Mouse (Mus musculus) neural tube, embryonic 14.5 days (tissue): ENCODE measurements at regions not wholly inside any gene's neighbourhood (a gene's known extent, or its start where the extent isn't known, plus 50 kb on each side); places are given as distances from the start of the nearest gene placed in this dataset.

Experiments used
- ATAC-seq: fragments of 200-750 bp; cut with Nextera tagmentation; 2 replicates; pipeline ENCODE4 v1.8.0; 2017; ENCODE audit warnings: low read depth, mild to moderate bottlenecking, moderate TSS enrichment, moderate library complexity
- H3K27ac ChIP-seq: fragments of 300-500 bp; sonication (generic); 2 replicates; pipeline ENCODE4 v1.5.1; 2014; ENCODE audit warnings: low read depth, mild to moderate bottlenecking, control low read depth, low read length, moderate library complexity, mixed read lengths
- H3K27me3 ChIP-seq: fragments of 300-500 bp; sonication (generic); 2 replicates; pipeline ENCODE4 v1.6.1; 2014; ENCODE audit warnings: low read length; ENCODE audit not compliant: control insufficient read depth, insufficient read depth
- H3K36me3 ChIP-seq: fragments of 300-500 bp; sonication (generic); 2 replicates; pipeline ENCODE4 v1.6.1; 2014; ENCODE audit warnings: low read length, mixed read lengths; ENCODE audit not compliant: control insufficient read depth, insufficient read depth
- H3K4me1 ChIP-seq: fragments of 300-500 bp; sonication (generic); 2 replicates; pipeline ENCODE4 v1.6.1; 2014; ENCODE audit warnings: low read length; ENCODE audit not compliant: control insufficient read depth, insufficient read depth
- H3K4me2 ChIP-seq: fragments of 300-500 bp; sonication (generic); 2 replicates; pipeline ENCODE4 v1.6.1; 2014; ENCODE audit warnings: mild to moderate bottlenecking, low read depth, low read length, control low read depth
- H3K4me3 ChIP-seq: fragments of 300-500 bp; sonication (generic); 2 replicates; pipeline ENCODE4 v1.5.1; 2014; ENCODE audit warnings: low read depth, low read length, control low read depth, mixed read lengths
- H3K9ac ChIP-seq: fragments of 300-500 bp; sonication (generic); replicated peaks from 2 replicates; pipeline ENCODE4 v1.6.1; 2014; ENCODE audit warnings: low read depth, mild to moderate bottlenecking, control low read depth, low read length, mixed read lengths
- H3K9me3 ChIP-seq: fragments of 300-500 bp; sonication (generic); 2 replicates; pipeline ENCODE4 v1.6.1; 2016; ENCODE audit warnings: low read length; ENCODE audit not compliant: control insufficient read depth
- WGBS: fragments of 180-500 bp; shearing (Covaris S2); extraction: QIAGEN DNeasy Blood & Tissue Kit; methylation state at CpG from one replicate; pipeline ENCODE4 v1.1.7; 2014; 5-methylcytosine and 5-hydroxymethylcytosine counted together

DNA sequence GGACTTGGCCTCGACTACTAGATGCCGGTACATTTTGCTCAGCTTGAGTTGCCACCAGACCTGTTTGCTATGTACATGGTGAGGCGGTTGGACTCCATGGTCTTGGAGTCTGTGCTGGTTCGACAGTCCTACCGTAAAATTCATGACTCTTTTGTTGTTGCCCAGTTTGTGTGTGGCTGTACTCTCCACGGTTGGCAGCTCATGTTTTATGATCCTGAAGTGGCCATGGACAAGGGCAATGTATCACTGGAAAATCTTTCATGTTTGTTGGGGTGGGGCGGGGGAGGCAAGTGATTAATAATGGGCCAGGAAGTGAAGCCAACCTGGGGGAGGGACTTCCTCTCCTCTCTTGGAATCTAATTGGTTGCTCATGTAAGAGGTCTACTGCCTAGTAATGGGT lies 147.0 kb upstream of the Fbxo11 start:
- no peak overlapping the region for H3K9ac ChIP-seq
- WGBS = 72% methylated on average over 7 of the region's 7 CpGs
- no peaks in the 10 kb centered on the region for H3K27me3 ChIP-seq
- no peak overlapping the region for H3K27ac ChIP-seq
- H3K4me2 ChIP-seq = no peak overlapping the region
- ATAC-seq = no peak
- no peaks in the 10 kb centered on the region for H3K36me3 ChIP-seq
- no peaks in the 10 kb centered on the region for H3K4me1 ChIP-seq
- no peaks in the 10 kb centered on the region for H3K9me3 ChIP-seq
- no peak overlapping the region for H3K4me3 ChIP-seq

DNA sequence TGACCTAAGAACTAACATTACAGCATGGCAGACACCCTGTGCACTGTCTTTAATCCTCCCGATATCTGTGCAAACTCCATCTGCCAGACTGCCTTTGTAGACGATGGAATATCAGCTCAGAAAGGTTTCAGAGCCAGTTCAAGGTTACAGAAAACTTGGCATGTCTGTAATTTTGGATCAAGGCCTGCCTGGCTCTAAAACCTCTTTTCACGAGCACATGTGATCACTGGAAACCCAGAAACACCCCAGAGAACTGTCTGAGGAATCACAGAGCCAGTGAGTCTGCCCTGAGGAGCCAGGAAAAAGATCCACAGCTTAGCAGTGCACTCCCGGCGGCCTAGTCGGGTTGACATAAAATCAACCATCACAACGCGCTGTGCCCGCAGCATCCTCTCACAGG lies 149.7 kb upstream of the Fbxo11 start:
- H3K36me3 ChIP-seq = no peaks in the 10 kb centered on the region
- no peak for ATAC-seq
- H3K27ac ChIP-seq = no peak overlapping the region
- 82% methylated on average over 9 of the region's 9 CpGs for WGBS
- H3K4me1 ChIP-seq = no peaks in the 10 kb centered on the region
- H3K9me3 ChIP-seq = no peaks in the 10 kb centered on the region
- no peak overlapping the region for H3K4me3 ChIP-seq
- no peak overlapping the region for H3K4me2 ChIP-seq
- no peaks in the 10 kb centered on the region for H3K27me3 ChIP-seq
- H3K9ac ChIP-seq = no peak overlapping the region

DNA sequence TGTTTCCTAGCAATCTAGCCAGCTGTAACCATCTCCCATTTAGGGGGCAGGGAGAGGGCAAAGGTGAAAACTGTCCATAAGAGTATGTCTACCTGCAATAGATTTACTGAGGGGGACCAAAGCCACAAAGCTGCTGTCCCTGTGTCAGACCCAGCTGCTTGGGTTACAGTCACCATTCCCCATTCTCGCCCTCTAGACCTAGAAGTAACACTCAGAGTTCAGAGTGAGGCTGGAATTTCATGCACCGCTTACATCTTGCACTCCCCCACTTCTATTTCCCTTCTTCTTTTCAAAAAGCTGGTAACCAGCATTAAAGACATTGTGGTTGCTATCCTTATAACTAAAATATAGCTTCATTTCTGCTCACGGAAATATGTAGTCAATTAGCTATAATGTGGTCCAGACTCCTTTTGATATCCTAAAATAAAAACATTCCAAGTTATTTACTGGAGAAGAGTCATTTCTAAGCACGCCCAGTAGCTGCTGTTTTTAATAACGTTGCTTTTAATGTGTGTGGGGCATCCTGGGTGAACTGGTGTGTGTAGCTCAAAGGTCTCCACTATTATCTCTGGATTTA lies 157.4 kb upstream of the Fbxo11 start:
- no peak for ATAC-seq

DNA sequence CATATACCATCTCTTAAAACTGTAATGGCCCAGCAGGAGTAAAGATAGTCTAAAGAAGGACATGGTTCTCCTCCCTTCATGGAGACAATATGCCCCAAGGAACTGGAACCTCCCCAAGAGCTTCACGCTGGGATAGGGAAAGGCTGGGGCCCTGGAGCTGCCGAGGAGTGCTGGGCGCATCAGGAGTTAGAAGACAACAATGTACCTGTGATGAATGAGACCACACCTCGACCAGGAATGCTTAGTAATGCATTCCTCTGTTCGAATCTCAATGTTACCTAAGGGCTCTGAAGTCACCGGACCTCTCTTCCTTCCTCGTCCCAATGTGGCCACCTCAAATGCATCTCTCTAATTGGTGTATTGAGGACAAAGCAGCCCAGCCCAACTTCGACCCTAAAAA lies 175.4 kb upstream of the Fbxo11 start:
- Histone ChIP-seq H3K4me3 (no peak overlapping the region), H3K27me3 (no peaks in the 10 kb centered on the region), H3K4me1 (no peaks in the 10 kb centered on the region), H3K9ac (no peak overlapping the region), H3K4me2 (no peak overlapping the region), H3K27ac (no peak overlapping the region), H3K9me3 (no peaks in the 10 kb centered on the region), H3K36me3 (no peaks in the 10 kb centered on the region)
- ATAC-seq = no peak
- WGBS = 83% methylated on average over 8 of the region's 8 CpGs

More for the DNA sequence above, 157.4 kb upstream of the Fbxo11 start:
- Histone ChIP-seq H3K4me3 (no peak overlapping the region), H3K4me2 (no peak overlapping the region), H3K9ac (no peak overlapping the region), H3K4me1 (no peaks in the 10 kb centered on the region), H3K27ac (no peak overlapping the region), H3K36me3 (no peaks in the 10 kb centered on the region), H3K27me3 (no peaks in the 10 kb centered on the region), H3K9me3 (no peaks in the 10 kb centered on the region)
- 80% methylated on average over 5 of the region's 5 CpGs for WGBS

DNA sequence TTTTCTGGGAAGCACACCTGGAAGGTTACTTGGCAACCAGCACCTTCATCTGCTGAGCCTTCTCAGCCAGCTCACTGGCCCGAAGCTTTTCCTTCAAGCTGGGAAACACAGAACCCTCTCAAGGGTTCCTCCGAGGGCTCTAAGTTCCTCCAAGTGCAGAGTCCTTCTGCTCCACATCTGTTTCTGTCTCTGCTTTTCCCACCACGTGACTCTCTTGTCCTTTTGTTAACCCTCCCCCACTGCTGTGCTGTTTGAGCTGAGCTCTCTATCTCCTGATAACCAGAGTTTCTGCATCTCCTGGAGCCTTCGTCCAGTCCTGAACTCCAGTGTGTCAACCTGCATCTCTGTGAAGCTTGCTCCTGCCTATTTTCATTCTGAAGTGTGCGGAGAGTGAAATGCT lies 183.5 kb upstream of the Fbxo11 start:
- no peak for ATAC-seq
- no peak overlapping the region for H3K4me3 ChIP-seq
- WGBS = 78% methylated on average over 5 of the region's 5 CpGs

DNA sequence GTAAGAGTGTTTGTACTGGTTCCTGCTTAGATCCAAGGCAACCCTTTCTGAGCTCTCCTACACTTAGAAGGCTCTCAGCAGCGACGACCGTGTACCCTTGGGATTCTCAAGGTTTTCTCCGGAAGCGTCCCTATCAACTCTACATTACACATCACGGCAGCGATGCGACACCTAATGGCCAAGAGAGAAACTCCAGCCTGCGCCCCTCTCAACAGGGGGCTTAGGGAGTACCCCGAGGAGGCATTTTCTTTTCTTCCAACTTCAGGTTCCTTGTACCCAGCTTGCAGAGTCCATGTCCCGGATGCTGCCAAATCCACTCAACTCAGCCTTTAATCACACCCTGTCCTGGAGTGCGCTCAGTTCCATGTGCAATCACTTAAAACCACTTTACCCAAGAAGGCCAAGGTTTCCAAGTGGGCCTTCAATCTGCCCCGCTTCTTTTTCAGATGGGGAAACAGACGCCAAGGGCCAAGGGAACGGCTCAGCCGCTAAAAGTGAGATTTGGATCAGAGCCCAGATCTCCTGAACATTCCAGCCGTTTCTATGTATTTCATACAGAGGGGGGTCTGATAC lies 186.9 kb upstream of the Fbxo11 start:
- H3K9me3 ChIP-seq = no peaks in the 10 kb centered on the region
- no peaks in the 10 kb centered on the region; the same call in 1 of the 2 replicates for H3K4me1 ChIP-seq
- no peaks in the 10 kb centered on the region for H3K36me3 ChIP-seq
- H3K27ac ChIP-seq = no peak overlapping the region
- 18% methylated on average over 17 of the region's 17 CpGs for WGBS
- H3K4me3 ChIP-seq = no peak overlapping the region
- no peaks in the 10 kb centered on the region for H3K27me3 ChIP-seq
- no peak overlapping the region for H3K9ac ChIP-seq
- H3K4me2 ChIP-seq = peak overlapping the region; percentile 19
- peak; percentile 59; the same call in 1 of the 2 replicates for ATAC-seq

More for the DNA sequence above, 183.5 kb upstream of the Fbxo11 start:
- no peak overlapping the region for H3K4me2 ChIP-seq
- H3K27ac ChIP-seq = no peak overlapping the region
- H3K9ac ChIP-seq = no peak overlapping the region
- H3K36me3 ChIP-seq = no peaks in the 10 kb centered on the region
- no peaks in the 10 kb centered on the region for H3K4me1 ChIP-seq
- no peaks in the 10 kb centered on the region for H3K9me3 ChIP-seq
- no peaks in the 10 kb centered on the region for H3K27me3 ChIP-seq

DNA sequence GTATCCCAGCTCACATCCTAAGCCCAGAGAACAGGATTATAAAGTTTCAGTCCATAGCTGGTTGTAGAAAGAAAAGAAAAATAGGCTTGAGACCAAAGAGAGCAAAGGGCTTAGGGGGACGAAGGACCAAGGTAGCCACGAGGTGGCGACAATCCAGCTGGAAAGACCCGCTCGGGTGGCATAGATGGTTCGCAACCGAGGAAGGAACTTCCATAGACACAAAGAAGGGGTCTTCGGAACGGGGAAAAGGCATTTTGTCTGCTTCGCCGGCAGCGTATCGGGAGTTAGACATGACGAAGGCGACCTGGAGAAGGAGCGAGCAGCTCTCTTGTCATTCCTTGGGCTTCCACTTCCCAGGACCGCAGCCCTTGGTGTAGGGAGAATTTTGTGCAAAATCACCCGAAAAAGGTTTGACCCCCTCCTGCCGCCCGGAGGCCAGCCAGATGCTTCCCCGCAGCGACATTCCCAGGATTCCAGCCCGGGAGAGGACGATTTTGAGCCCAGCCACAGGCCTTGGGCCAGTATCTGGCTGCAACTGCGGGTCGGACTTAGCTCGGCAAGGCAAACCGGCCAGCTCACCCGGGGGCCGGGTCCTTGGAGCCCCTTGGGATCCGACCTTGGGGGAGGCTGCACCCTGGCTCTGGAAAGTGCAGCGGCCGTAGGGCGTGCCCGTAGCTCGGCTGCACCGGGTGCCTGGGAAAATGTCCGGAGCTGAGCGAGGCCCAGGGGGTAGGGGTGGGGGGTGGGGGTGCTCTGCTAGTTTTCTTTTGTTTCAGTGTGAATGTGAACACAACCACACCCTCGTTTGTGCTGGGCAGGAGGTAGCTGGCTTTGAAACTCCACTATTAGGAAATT lies 184.5 kb upstream of the Foxn2 start:
- Histone ChIP-seq H3K4me1 (no peaks in the 10 kb centered on the region; the same call in 1 of the 2 replicates), H3K4me2 (peak overlapping the region; percentile 76), H3K27ac (peak overlapping the region; percentile 97), H3K9me3 (no peaks in the 10 kb centered on the region), H3K9ac (peak overlapping the region; percentile 94), H3K4me3 (peak overlapping the region; percentile 56), H3K27me3 (no peaks in the 10 kb centered on the region), H3K36me3 (no peaks in the 10 kb centered on the region)
- peak; percentile 87 for ATAC-seq
- WGBS = under 1% methylated on average over 40 of the region's 40 CpGs

DNA sequence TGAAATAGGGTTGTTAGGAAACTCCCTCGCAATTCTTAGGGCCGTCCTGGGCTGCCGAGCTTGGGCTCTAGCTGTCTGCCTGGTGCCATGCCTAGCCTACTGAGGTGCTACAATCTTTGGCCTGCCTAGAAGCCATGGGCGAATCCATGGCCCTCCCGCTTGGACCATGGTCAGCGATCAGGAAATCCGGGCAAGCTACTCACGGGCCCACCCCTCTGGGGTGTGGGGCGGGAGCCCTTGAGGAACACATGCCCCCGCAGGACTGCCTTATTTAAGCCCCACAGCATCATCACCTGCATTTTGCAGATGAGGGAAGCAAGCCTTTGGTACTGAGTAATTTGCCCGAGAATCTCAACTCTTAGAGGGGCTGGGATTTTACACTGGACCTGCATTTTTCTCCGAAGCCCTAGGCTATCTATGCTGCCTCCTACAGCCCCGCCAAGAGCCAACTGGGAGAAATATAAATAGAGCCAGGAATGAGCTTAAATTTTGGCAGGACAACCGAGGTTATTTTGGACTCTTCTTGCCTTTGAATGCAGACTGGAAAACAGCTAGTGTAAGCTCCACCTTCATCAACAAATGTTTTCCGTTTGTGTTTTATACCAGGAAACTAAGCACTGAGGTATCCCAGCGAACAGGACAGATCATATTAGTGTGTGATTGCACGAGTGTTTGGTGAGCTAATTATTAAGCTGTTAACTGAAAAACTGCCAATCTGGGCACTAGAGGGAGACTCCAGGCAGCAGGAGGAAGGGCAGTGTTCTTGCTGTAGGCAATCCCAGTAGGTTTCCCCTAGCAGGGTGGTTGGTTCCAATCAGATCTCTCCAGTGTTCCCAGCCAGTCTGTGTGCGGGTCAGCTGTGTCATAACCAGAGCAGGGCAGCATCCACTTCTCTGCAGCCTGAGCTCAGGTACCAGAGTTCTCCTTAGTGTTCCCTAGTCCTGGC lies 183.6 kb upstream of the Foxn2 start:
- Histone ChIP-seq H3K4me1 (no peaks in the 10 kb centered on the region; the same call in 1 of the 2 replicates), H3K9me3 (no peaks in the 10 kb centered on the region), H3K4me3 (peak overlapping the region; percentile 56), H3K4me2 (peak overlapping the region; percentile 76), H3K27ac (peak overlapping the region; percentile 97), H3K9ac (peak overlapping the region; percentile 94), H3K27me3 (no peaks in the 10 kb centered on the region), H3K36me3 (no peaks in the 10 kb centered on the region)
- peak; percentile 69 for ATAC-seq
- 2% methylated on average over 18 of the region's 18 CpGs for WGBS
